Mouse (Mus musculus) brain, embryonic 14.5 days (tissue): ENCODE results near the gene Tbc1d10c. TPM values are rescaled to one million over a fixed set of nuclear protein-coding genes. Genes with fewer than 3 reads are reported as not detected.
A peak's percentile ranks its signal among the peaks of the same experiment; 100 is the strongest.

ENCODE experiments used
- DNase-seq: peaks from one replicate; pipeline ENCODE4 v3.0.0-alpha.2; 2011; ENCODE audit warnings: low read depth
- CTCF ChIP-seq: fragments of 200-500 bp; IDR thresholded peaks from 2 replicates; pipeline ENCODE4 v1.5.1; 2012; ENCODE audit warnings: inconsistent platforms, mild to moderate bottlenecking, moderate library complexity, borderline replicate concordance; ENCODE audit not compliant: insufficient read depth, insufficient read length; ENCODE audit errors: extremely low read depth
- POLR2A ChIP-seq: fragments of 200-500 bp; IDR thresholded peaks from 2 replicates; pipeline ENCODE4 v1.6.1; 2012; ENCODE audit warnings: mild to moderate bottlenecking, inconsistent platforms, borderline replicate concordance; ENCODE audit not compliant: poor library complexity, insufficient read depth, insufficient read length, severe bottlenecking; ENCODE audit errors: extremely low read depth
- polyA plus RNA-seq: library from polyadenylated mRNA; depleted of rRNA; stranded (reverse); fragments of >200 nt; gene quantifications from 2 replicates; pipeline ENCODE4 v1.2.3, GENCODE M21; 2012

Gene Tbc1d10c
- polyA plus RNA-seq, 1 experiment, result 1.8 TPM

DNA sequence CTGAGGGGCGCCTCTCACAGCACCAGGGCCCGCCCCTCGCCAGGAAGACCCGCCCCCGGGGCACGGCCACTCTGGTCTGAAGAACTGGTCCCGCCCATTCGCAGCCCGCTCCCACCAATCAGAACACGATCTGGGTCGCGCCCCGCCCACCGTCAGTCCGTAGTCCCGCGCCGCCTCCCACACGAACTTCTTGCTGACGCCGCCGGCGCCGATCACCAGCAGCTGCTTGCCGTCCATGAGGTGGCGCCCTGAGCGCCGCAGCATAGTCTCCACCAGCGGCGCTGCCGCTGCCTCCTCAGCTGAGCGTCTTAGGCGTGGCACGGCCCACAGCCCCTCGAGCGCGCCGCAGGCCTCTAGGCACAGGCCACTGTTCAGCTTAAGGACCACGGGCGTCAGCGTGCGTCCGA, 21.7 kb downstream of the Tbc1d10c start:
- DNase-seq, result peak; percentile 100
- TF ChIP-seq CTCF (peak; percentile 81), POLR2A (peak; percentile 87)

DNA sequence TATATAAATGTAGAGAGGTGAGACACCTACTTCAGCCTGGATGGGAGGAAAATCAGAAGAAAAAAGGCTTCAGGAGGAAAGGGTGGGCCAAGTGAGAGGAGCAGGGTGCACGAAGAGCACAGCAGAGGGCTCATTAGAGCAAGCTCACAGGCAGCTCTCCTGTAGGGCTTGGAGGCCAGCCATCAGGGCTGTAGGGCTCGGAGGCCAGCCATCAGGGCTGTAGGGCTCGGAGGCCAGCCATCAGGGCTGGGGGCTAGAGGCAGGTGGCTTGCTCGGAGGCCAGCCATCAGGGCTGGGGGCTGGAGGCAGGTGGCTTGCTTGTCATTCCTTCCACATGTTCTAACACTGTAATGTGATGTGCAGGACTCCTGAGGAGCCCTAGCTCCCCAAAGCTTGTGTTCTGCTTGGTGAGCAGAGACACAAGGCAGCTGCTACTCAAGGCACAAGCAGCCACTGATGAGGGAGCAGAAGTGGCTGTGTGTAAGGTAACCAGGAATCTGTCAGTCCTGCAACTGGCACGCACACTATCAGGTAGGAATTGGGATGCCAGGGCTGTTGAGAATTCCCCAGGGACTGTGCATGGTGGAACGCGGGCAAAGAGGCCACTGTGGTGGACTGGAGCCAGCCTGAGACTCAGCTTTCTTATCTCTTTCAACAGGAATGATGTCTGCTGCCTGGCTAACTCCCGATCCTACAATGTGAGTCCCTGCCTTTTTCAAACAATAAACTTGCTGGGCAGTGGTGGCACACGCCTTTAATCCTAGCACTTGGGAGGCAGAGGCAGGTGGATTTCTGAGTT, 24.2 kb downstream of the Tbc1d10c start:
- no peak for DNase-seq
- TF ChIP-seq CTCF (no peak), POLR2A (no peak)

- TF ChIP-seq CTCF, result no peak
- no peak for TF ChIP-seq POLR2A
- DNase-seq, result no peak
These were observed 26.4 kb downstream of the Tbc1d10c start for GRCm38 (mm10) chr19:4164721-4165120.

DNA sequence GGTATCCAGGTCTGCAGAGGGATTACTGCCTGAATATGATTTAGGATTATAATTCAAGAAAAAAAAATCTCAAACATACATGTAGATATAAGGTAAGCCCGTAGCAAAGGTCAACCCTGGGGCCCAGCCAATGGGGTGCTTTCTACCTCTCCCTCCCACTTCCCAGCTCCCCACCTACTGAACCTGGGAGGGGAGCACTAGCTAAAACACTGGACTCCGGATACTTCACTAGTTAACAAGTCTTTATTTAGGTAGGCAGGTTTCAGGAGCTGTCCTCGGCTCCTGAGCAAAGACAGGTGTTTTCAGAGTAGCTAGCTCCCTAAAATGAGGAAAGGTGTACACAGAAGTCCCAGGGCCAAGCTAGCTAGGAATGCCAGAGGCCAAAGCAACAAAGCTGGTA, 27.0 kb downstream of the Tbc1d10c start:
- no peak for DNase-seq
- TF ChIP-seq POLR2A, result no peak
- TF ChIP-seq CTCF, result no peak

GRCm38 (mm10) chr19:4163543-4163887, 27.6 kb downstream of the Tbc1d10c start:
- TF ChIP-seq POLR2A (no peak), CTCF (no peak)
- DNase-seq, result no peak

DNA sequence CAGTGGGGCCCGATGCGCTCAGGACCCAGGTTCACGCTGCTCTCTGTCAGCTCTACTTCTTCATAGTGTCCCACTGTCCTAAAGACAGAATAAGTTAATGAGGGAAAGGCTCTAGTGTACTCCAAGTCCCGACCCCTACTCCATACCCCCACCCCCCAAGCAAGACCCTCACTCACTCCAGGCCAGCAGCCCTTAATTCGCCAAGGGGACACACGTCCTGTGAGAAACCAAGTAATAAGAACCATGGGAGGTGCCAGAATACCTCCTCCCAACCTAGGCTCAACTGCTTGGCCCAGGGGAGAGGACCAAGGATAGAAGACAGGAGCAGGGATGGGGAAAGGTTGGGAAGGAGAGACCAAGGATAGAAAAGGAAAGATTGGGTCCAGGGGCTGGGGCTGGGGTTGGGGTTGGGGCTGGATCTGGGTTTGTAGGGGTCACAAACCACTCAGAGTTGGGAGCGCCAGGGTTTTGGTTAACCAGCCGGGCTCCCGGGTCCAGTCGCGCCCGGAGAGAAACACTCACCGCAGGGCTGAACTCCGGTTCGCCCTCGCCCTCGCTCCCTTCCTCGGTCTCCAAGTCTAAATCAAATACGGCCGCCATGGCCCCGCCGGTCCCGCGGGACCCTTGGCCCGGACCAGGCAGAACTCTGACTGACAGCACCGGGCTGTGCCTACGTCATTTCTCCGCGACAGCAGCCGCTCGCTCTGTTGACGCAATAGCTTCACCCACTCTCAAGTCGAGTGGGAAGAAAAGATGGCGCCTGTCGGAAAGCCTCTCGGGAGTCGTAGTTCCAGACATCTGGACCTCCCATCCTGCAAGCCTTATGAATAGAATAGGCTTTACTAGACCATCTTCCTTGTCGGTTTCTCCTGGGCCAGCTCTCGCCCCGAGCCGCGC, 28.2 kb downstream of the Tbc1d10c start, which contains the start of gene Rps6kb2:
Gene Rps6kb2 (minus strand): TSS at position 709 of the 897 bp plus-strand sequence.
- TF ChIP-seq CTCF (no peak), POLR2A (no peak)

DNA sequence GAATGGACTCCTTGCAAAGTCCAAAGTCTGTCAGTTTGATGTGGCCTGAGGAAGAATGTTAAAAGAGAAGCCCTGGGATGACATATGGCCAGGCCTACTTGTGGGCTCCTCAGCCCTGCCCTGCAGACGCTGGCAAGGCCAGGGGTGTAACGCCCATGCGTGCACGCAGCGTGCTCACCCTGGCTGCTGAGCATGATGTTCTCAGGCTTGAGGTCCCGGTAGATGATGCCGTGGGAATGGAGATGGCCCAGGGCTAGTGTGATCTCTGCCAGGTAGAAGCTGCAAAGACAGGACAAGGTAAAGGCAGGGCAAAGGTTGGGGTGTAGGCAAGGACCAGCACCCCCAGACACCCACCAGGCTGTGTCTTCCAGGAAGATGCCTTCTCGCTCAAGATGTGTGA, 32.0 kb downstream of the Tbc1d10c start:
- TF ChIP-seq POLR2A (no peak), CTCF (no peak)
- no peak for DNase-seq

More for the DNA sequence above, 28.2 kb downstream of the Tbc1d10c start, which contains the start of gene Rps6kb2:
- DNase-seq, result peak; percentile 99

DNA sequence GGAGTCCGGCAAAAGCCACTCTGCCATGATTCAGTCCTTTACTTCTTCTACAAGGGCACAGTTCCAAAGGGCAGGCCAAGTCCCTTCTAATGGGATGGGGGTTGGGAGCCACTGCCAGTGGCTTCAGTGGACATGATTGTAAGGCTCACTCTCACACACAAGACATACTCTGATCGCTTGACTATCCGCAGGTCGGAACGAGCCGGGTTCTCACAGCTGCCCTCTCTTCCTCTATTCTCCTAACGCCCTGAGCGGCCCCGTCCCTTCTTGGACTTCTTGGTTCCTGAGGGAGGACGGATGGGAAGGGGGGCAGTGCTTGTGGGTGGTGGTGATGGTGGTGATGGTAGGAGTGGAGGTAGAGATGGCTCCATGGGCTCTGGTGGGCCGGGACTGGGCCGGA, 34.3 kb downstream of the Tbc1d10c start:
- TF ChIP-seq CTCF (no peak), POLR2A (no peak)
- no peak for DNase-seq

GRCm38 (mm10) chr19:4156073-4156579, 35.0 kb downstream of the Tbc1d10c start:
- DNase-seq, result no peak
- TF ChIP-seq CTCF (no peak), POLR2A (no peak)

DNA sequence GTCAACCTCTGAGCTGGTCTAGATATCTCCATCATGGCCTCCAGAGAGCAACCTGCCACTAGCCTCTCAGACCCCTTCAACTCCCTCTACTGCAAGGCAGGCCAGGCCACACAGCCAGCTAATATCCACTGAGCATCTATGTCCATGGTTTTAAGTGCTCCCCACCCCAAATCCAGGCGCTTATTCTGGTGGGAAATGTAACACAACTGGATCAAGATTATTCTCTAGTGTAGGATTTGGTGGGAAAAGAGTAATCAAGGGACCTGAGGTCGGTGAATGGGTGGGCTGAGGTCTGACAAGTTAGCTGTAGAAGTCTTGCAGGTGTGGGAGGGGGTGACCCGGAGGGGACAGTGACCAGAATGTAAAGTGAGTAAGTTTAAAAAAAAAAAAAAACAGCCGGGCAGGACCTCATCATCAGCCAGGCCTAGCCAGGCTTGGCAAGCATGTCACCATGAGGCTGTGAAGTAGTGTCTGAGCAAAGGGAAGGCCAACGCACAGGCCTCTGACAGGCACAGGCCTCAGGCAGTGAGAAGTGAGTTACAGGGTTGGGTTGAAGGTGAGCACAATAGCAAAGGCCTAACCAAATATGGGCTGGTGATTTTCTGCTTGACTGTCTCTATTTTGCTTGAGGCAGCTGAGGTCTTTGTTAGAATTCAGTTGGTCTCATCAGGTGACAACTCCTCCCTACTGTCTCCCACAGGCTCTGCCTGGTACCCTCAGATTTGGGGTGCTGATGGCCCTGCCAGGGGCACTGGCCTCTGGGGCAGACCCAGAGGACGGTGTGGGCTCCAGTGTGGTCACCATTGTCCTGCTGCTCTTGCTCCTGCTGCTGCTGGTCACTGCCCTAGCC, 35.6 kb downstream of the Tbc1d10c start:
- TF ChIP-seq POLR2A (no peak), CTCF (no peak)
- DNase-seq, result no peak

DNA sequence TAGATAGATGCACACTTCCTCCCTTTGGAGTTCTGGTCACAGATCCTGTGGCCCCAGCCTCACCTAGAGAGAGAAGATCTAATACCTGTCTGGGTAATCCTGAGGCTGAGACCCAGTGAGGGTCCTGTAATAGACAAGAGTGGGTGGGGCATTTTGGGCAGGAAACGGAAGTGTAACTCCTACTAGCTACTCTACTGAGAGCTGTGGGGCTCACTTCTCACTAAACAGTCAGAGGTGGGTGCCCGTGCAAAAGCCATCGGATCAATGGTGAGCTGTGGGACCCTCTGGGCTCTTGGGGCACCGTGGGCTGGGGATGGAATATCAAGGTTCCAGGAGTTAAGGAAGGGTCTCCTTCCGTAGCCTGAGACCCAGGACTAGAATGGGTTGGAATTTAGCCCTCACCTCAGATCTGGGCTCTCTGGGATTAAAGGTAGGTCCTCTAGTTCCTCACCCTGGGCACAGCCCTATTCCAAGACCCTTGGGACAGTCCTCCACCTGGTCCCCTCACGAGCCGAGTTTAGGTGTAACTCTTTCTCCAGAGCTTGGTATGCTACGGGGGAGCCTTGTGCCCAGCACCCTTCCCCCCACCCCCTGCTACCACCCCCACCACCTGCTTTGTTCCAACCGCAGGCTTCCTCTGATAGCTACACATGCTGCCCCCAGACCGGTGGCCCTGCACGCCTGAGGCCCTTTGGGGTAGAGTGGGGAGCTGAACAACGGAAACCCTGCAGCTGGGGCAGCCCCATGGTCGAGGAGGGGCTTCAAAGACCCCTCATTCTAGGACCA, 36.5 kb downstream of the Tbc1d10c start:
- no peak for DNase-seq
- TF ChIP-seq POLR2A (no peak), CTCF (no peak)
